Mouse (Mus musculus): Measurements from ENCODE around the gene Krt23.
A peak's percentile ranks its signal among the peaks of the same experiment; 100 is the strongest.

The Krt23 gene

DNA sequence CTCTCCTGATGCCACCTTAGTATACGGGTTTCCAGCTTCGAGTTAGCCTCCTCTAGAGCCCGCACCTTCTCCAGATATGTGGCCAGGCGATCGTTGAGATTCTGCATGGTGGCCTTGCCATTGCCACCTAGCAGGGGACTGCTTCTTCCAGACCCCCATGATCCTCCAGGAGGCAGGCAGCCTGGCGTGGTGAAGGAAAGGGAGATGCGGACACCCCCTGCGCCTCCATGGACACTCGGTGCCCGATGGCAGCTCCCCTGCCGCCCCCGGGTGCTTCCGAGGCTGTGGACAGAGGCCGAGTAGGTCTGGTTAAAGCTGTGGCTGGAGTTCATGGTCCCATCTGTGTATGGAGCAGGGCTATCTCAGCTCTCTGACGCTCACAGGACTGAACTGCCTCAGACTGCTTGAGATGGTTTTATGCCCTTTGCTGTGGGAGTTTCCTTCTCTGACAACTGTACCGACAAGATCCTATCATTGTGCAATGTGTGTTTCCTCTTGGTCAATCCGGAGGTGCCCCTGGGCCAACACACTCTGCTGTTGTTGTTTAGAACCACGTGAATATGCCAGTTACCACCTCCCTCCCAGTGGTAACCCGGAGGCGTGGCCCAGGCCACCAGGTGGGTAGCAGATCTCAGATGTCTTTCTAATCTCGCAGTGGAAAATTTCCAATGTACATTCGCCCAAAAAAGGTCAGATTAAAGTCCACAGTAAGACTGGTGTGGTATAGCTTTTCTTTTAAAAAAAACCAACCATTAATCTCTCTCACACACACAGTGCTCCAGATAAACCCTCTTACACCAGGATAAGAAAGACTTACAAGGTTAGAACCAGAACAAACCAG is at the start of gene Krt23:
Krt23 (minus strand) TSS at position 405 of the 841 bp plus-strand sequence.
- DNase-seq (ENCODE audit: low spot score): no peak

DNA sequence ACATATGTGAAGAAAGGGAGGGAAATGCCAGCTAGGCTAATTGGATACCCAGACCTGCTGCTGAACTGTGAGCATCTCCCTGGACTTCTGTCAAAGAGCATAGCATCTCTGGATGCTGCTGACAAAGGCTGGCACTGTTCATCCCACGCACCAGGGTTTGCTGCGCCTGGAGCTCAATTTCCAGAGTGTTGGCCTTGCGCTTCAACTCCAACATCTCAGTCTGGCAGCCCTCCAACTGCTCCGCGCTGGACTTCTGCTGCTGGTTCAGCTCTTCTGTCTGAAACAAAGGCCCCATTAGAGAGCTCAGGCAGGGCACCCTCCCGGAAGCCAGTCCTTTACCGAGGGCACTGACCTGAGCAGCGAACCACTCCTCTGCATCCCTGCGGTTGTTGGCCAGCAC is 46.8 kb upstream of the Krt23 start:
- DNase-seq (ENCODE audit: low spot score): peak; percentile 5

DNA sequence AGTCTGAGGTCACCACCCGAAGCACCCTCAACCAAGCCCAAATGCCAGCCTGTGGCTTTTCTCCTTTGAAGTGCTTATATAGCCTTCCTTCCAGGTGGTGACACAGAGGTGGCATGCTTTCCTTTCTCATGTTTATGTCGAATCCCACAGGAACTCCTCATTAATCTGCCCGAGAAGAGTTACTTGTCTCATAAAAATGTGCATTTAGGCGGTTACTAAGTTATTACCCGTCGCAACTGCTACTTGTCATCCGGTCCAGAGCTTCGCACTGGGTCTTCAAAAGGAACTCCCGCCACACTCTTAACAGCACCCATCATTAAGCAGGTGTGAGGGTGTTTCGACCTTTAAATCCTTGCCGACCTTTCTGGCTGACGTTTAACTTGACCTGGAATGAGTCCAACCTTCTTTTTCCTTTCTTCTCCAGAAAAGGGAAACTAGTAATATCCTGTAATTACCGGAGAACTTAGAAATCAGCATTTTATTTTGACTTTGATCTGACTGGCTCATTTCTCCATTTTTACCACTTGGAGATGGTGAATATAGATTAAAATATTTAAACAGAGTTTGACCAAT is 28.4 kb upstream of the Krt23 start, which contains the start of gene Krt39:
Krt39 (minus strand) TSS at position 51 of the 573 bp plus-strand sequence.
- DNase-seq (ENCODE audit: low spot score): no peak

DNA sequence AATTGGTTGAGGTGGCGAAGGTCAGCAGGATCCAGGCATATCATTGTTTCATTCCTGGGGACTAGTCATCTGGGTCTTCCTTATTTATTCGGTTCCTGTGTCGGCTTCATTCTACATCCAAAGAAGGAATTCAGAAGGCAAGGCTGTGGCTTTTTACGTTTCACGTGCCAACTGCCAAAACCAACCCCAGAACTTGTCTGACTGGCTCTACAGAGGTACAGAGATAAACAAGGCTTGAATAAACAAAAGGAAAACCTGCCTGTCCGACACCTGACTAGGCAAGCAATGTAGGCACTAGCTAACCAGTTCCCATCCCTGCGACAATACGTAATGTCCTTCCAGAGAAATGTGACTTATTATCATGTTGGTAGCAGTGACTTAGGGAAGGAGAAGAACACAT is 21.2 kb upstream of the Krt23 start:
- DNase-seq (ENCODE audit: low spot score): no peak

GRCm38 (mm10) chr11:99500095-99500805 is 7.3 kb upstream of the Krt23 start:
- DNase-seq (ENCODE audit: low spot score): no peak

DNA sequence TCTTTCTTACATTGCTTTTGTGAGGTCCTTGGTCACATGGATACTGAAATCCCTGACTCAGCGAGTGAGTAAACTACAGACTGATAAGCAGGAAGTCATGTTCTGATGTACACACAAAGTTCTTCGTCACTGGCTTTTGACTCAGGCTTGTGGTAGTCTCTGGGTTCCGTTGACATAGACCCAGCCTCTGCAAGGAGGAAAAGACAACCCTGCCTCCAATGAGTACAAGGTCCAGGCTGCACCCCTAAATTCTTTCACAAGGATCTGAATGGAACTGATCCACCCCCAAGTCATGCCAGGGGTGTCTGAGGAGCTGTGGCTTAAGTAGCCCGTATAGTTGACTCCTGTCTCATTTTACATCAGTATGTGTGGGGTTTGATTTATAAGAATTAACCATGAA is 3.5 kb upstream of the Krt23 start:
- no peak for DNase-seq (ENCODE audit: low spot score)

DNA sequence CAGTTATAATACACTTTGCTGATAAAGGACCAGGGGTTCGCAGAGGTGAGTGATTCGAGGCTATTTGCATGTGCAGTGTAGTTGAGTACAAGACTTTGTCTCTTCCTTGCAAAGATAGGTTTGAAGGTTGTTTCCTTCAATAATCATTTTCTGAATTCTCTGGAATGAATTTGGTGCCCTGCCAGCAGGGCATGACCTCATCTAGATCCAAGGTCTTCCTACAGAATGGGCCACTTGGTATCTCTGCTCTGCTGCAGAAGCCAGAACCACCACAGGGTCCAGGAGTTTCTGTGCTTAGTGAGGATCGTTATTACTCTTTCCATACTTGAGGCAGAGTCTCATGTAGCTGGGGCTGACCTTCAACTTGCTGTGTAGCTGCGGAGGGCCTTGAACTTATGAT is 1.8 kb upstream of the Krt23 start:
- DNase-seq (ENCODE audit: low spot score): no peak

DNA sequence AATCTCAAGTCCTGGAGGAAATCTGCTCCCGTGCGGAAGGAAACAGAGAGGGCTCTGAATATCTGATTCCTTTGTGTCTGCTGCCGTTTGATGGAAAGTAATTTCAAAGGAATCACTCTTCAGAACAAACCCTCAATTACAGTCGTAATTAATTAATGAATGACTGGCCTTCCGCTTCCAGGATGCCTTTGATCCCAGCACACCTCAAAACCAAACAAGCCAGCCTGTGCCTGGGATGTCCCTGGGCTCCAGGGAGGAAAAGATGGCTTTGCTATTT is 575 bp upstream of the Krt23 start:
- DNase-seq (ENCODE audit: low spot score): no peak

DNA sequence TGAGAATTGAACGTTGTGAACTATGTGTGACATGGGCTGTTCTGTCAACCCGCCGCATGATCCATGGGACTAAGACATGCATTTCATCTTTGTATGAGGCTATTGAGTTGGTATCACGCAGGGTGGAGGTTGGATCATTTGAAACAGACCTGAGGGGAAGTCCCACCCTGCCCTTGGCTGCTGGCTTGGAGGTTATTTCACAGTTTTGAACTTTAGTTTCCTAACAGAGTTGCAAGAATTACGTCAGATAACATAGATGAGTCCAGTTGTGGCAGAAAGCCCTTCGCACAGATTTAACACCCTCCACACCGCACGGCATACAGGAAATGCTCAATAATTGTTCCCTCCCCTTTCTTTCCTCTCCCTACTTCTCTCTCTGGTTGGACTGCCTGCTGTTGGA is 1.9 kb downstream of the Krt23 start:
- DNase-seq (ENCODE audit: low spot score): no peak

DNA sequence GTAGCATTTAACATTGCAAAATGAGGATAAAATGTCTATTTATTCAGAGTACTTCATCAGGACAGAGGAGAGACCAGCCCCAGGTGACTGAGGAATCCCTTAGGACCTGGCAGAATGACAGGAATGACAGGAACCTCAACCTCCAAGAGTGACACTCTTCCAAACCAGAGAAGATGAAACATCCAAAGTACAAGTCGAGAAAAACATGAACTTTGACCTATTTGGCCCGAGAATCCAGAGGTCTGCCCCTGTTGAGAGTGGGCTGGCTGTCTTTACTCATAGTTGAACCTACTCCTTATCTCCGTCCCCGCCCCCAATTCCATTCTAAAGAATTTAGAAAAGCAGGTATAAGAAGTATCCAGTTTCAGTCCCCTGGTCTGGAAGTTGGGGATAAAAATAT is 2.3 kb downstream of the Krt23 start:
- DNase-seq (ENCODE audit: low spot score): no peak

DNA sequence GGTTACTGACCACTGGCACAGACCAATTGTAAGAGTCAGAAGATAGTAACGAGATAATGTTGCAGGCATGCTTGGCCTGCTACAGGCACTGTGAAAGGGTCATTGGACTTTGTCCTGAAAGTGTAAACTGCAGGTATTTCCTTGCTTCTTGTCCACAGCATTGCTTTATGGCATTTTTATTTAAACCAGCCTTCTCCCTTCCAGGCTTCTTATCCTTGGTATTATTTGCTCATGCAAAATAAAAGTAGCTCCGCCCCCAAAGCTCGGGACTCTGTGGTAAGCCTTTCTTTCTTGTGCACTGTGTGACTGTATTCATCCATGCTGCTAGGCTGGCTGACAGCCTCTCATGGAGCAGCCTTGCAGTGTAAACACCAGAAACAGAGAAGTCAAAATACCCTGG is 3.7 kb downstream of the Krt23 start:
- DNase-seq (ENCODE audit: low spot score): no peak

GRCm38 (mm10) chr11:99474981-99475380 is 18.0 kb downstream of the Krt23 start:
- DNase-seq (ENCODE audit: low spot score): no peak

GRCm38 (mm10) chr11:99473433-99473832 is 19.5 kb downstream of the Krt23 start:
- no peak for DNase-seq (ENCODE audit: low spot score)

GRCm38 (mm10) chr11:99472405-99472804 is 20.5 kb downstream of the Krt23 start:
- no peak for DNase-seq (ENCODE audit: low spot score)

DNA sequence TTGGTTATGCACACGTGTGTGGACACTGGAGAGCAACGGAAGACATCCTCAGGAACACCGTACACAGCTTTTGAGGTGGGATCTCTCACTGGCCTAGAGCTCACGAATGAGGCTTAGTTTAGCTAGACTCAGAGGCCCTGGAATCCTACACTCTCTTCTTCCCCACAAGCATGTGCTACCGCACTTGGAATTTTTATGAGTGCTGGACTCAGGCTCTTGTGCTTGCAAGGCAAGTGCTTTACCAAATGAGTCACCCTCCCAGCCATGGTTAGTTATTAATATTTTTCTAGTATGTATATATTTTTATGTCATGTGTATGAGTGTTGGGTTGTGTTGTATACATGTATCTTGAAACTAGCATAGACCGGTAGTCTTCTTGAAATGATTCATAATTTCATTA is 21.0 kb downstream of the Krt23 start:
- DNase-seq (ENCODE audit: low spot score): no peak

DNA sequence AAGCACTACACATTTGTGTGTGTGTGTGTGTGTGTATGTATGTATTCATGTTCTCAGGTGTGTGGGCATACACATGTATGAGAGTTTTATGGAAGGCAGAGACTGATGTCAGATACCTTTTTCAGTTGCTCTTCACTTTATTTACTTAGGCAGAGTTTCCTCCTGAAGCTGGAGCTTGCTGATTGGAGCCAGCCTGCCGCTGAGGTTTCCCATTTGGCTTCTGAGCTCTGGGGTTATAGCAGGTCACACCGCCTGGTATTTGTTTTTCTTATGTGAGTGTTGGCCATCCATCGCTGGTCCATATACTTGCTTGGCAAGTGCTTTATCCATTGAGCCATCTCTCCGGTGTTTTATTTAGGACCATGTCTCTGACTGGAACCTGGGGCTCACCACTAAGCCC is 23.7 kb downstream of the Krt23 start:
- no peak for DNase-seq (ENCODE audit: low spot score)

- DNase-seq (ENCODE audit: low spot score): no peak
Observed at GRCm38 (mm10) chr11:99468566-99468965, 24.4 kb downstream of the Krt23 start.

- DNase-seq (ENCODE audit: low spot score): no peak
Observed at GRCm38 (mm10) chr11:99466316-99466715, 26.6 kb downstream of the Krt23 start.

GRCm38 (mm10) chr11:99464836-99465235 is 28.1 kb downstream of the Krt23 start:
- peak; percentile 75 for DNase-seq (ENCODE audit: low spot score)

GRCm38 (mm10) chr11:99463155-99463554 is 29.8 kb downstream of the Krt23 start:
- DNase-seq (ENCODE audit: low spot score): peak; percentile 53

DNA sequence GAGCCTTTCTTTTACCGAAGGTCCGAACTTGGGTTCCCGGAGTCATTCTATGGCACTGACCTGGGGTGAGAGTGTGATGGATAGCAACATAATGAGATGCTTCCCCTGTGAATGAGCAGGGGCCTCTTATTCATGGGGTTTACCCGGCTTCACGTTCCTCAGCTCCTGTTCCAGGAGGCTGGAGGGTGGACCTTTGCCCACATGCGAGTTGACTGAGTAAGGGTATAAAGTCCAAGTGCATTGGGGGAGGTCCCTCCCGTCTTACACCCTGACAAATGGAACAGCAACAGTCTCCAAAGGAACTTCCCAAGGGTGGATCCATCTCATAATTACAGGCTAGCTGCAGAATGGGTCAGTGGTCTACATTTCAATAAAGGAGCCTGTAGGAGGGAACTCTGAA is 31.2 kb downstream of the Krt23 start:
- DNase-seq (ENCODE audit: low spot score): no peak

DNA sequence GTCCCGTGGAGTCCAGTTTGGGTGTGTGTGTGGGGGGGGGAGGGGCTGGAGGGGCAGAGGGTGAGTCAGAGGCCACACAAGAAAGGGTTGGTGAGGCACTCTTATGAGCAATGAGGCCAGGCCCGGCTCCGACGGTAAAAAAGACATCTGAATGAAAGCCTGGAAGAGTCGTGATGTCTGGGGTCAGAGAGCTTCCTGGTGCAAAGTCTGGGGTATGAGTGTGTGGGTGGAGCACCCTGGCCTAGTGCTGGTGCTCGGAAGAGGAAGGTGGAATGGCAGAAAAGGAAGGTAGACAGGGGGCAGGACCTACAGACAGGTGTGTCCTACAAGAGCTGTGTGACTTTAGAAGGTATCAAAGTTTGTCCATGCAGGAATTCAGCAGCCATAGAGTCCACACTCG is 34.0 kb downstream of the Krt23 start:
- DNase-seq (ENCODE audit: low spot score): no peak

DNA sequence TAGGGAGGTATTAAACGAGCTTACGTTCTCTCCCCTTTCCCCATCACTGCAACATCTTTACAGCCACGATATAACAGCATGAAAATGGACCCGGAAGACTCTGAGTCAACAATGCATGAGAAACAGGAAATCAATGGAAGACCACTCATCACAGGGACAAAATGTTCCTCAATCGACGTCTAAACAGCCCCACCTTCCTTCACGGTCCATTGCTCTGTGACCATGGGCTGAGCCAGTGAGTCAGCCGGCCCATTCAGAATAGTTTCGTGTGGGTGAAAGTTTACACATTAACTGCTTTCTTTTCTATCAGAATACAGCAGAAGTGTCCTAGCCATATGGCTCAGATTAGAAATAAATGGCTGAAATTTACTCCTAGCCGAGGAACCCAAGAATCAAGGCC is 38.2 kb downstream of the Krt23 start:
- no peak for DNase-seq (ENCODE audit: low spot score)
